Mouse (Mus musculus) liver, adult 2 months (tissue): ENCODE measurements around the gene Mlx. TPM values are rescaled to one million over a fixed set of nuclear protein-coding genes. Genes with fewer than 3 reads are reported as not detected.

Experiments used
- DNase-seq: peaks from one replicate; pipeline ENCODE4 v3.0.0-alpha.2; 2011; ENCODE audit warnings: low read depth, low spot score; ENCODE audit errors: extremely low read depth
- H3K27ac ChIP-seq: fragments of 200-500 bp; replicated peaks from 2 replicates; pipeline ENCODE4 v1.5.1; 2012; ENCODE audit warnings: low read depth, mild to moderate bottlenecking, control low read depth, inconsistent platforms, low read length; ENCODE audit not compliant: insufficient read depth
- H3K27me3 ChIP-seq: fragments of 200-500 bp; 2 replicates; pipeline ENCODE4 v1.6.1; 2012; ENCODE audit warnings: mild to moderate bottlenecking, moderate library complexity, low read length, inconsistent platforms; ENCODE audit not compliant: control insufficient read depth, insufficient read depth
- H3K36me3 ChIP-seq: fragments of 200-500 bp; 2 replicates; pipeline ENCODE4 v1.6.1; 2012; ENCODE audit warnings: low read length, inconsistent platforms; ENCODE audit not compliant: control insufficient read depth, insufficient read depth
- H3K4me1 ChIP-seq: fragments of 200-500 bp; 2 replicates; pipeline ENCODE4 v1.6.1; 2011; ENCODE audit warnings: low read length; ENCODE audit not compliant: control insufficient read depth, insufficient read depth
- H3K4me3 ChIP-seq: fragments of 200-500 bp; 2 replicates; pipeline ENCODE4 v1.5.1; 2011; ENCODE audit warnings: low read depth, mild to moderate bottlenecking, control low read depth, low read length, moderate library complexity; ENCODE audit not compliant: insufficient read depth
- H3K79me2 ChIP-seq: fragments of 200-500 bp; 2 replicates; pipeline ENCODE4 v1.6.1; 2012; ENCODE audit warnings: inconsistent platforms, mild to moderate bottlenecking, low read length, moderate library complexity; ENCODE audit not compliant: control insufficient read depth, insufficient read depth
- H3K9ac ChIP-seq: fragments of 200-500 bp; 2 replicates; pipeline ENCODE4 v1.6.1; 2012; ENCODE audit warnings: low read depth, mild to moderate bottlenecking, control low read depth, inconsistent platforms, low read length
- CTCF ChIP-seq: fragments of 200-500 bp; IDR thresholded peaks from 2 replicates; pipeline ENCODE4 v1.5.1; 2011; ENCODE audit warnings: low read depth, low read length, control low read depth
- POLR2A ChIP-seq: fragments of 200-500 bp; IDR thresholded peaks from 2 replicates; pipeline ENCODE4 v1.6.1; 2011; ENCODE audit warnings: low read length, control low read depth; ENCODE audit not compliant: insufficient read depth; ENCODE audit errors: extremely low read depth
- WGBS: fragments of 180-500 bp; shearing (Covaris S2); methylation state at CpG from one replicate; pipeline ENCODE4 v1.1.7; 2018; 5-methylcytosine and 5-hydroxymethylcytosine counted together
- polyA plus RNA-seq: library from polyadenylated mRNA; depleted of rRNA; stranded (reverse); fragments of >200 nt; gene quantifications from 2 replicates; pipeline ENCODE4 v1.2.3, GENCODE M21; 2012
- total RNA-seq: library from RNA; depleted of rRNA; stranded (reverse); fragments of >200 nt; gene quantifications from 2 replicates; pipeline ENCODE4 v1.2.3, GENCODE M21; 2014

The Mlx gene
- total and polyA plus RNA-seq, 2 experiments = 33.5 to 34.8 TPM

DNA sequence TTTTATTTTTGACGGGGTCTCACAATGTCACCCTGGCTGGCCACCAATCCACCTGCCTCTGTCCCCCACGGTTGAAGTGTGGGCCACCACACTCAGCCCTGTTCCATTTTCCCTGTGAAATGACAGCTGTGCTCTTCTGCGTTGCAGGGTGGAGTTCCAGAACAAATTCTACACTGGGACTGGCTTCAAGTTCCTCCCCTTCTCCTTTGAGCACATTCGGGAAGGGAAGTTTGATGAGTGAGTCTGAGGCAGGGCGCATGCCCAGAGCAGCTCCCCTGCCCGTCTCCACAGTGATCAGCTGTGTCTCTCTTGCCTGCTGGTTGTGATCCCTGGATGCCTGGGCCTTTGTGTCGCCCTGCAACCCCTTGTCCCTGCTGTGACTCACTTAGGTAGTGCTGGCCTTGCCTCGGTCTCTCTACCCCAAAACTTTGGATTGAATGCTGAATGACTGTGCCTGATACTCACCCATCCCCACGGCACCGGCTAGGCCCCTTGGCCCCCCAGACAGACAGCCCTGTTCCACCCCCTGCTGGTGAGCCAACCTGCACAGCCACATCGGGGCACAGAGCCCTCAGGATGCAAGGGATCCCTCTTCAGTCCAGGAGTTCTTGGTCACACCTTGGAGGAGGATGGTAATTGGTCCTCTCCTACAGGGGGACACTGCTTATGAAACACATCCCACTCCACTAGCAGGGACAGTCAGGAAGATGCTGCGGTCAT lies 24.8 kb upstream of the Mlx start:
- peak overlapping the region; percentile 84 for H3K27ac ChIP-seq
- H3K4me3 ChIP-seq = no peak overlapping the region
- WGBS = 73% methylated on average over 12 of the region's 12 CpGs
- peaks cover 31% of the 10 kb centered on the region for H3K4me1 ChIP-seq
- H3K79me2 ChIP-seq = no peaks in the 10 kb centered on the region
- H3K27me3 ChIP-seq = no peaks in the 10 kb centered on the region
- H3K9ac ChIP-seq = no peak overlapping the region
- no peaks in the 10 kb centered on the region for H3K36me3 ChIP-seq
- TF ChIP-seq CTCF = no peak
- no peak for TF ChIP-seq POLR2A
- DNase-seq = no peak

DNA sequence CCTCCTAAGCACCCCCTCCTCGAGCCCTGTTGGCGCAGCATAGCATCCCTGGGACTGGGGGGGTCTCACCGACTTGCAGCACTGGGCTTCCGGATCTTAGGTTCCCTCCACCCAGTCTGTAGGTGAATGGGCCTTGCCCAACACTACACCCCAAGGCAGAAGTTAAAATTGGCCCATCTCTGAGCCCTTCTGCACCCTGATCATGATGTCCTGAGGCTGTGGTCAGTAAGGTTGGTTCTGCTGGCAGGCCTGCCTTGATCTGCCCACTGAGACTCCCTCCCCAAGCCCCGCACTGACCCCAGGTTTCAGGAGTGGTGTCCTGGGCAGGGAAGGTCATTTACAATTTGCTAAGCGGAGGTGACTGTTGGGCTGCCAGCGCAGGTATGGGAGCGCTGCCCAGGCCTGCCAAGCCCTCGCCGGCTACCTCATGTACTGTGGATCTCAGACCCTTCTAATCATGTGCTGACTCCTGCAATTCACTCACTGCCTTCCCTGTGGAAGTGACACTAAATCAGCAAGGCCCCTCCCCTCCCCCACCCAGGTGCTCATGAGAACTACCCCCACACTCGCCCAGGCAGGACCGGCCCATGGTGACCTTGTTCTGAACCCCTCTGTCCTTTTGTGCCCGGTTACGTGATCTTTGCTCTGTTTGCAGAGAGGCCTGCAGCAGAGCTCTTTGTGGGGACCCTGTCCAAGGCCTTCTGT lies 24.0 kb upstream of the Mlx start:
- Histone ChIP-seq H3K27ac (peak overlapping the region; percentile 84), H3K4me3 (no peak overlapping the region), H3K27me3 (no peaks in the 10 kb centered on the region), H3K79me2 (no peaks in the 10 kb centered on the region), H3K9ac (no peak overlapping the region), H3K4me1 (peaks cover 30% of the 10 kb centered on the region), H3K36me3 (no peaks in the 10 kb centered on the region)
- DNase-seq = peak; percentile 91
- WGBS = 29% methylated on average over 14 of the region's 14 CpGs
- TF ChIP-seq POLR2A (no peak), CTCF (no peak)

GRCm38 (mm10) chr11:101063676-101064327 lies 23.3 kb upstream of the Mlx start:
- Histone ChIP-seq H3K9ac (peak overlapping the region; percentile 37), H3K36me3 (no peaks in the 10 kb centered on the region), H3K4me1 (peaks cover 30% of the 10 kb centered on the region), H3K4me3 (no peak overlapping the region), H3K27ac (peak overlapping the region; percentile 84), H3K79me2 (no peaks in the 10 kb centered on the region), H3K27me3 (no peaks in the 10 kb centered on the region)
- no peak for DNase-seq
- WGBS = 4% methylated on average over 12 of the region's 12 CpGs
- TF ChIP-seq CTCF = no peak
- TF ChIP-seq POLR2A = no peak

DNA sequence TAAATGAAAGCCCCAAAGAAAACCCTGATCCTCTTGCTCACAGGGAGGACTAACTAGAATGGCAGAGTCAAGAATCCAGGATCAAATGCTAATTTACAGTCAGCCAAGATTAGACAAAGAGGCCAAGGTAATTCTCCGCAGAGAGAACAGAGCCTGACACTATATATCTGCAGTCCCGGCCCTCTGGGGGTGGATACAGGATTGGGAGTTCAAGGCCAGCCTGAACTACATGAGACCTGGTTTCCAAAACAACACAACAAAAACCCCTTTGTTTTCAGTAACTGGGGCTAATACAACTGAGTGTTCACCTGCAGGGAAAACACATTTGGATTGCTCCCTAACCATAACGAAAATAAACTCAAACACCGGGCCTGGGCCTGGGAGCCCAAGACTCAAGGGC lies 22.6 kb upstream of the Mlx start:
- no peak overlapping the region for H3K4me3 ChIP-seq
- H3K4me1 ChIP-seq = peaks cover 31% of the 10 kb centered on the region
- WGBS = 66% methylated on average over 4 of the region's 4 CpGs
- H3K36me3 ChIP-seq = no peaks in the 10 kb centered on the region
- TF ChIP-seq POLR2A (no peak), CTCF (no peak)
- H3K79me2 ChIP-seq = no peaks in the 10 kb centered on the region
- no peak overlapping the region for H3K9ac ChIP-seq
- no peak for DNase-seq
- peak overlapping the region; percentile 84 for H3K27ac ChIP-seq
- H3K27me3 ChIP-seq = no peaks in the 10 kb centered on the region

DNA sequence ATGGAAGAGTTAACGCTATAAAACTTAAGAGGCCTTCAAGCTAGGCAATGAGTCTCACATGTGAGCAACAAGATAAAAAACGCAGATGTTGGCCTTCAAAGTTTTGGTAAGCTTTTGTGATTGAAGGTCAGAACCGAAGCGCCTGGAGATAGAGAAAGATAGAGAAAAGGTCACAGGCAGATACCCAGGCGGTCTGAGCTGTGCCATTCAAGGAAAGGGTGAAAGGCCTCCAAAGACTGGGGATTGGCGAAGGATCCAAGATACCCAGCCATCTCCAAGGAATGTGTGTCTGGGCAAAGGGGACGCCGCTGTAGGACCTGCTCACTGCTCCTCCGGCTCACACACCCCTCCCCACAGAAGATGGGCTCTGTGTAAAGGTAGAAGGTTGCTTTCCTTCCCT lies 22.1 kb upstream of the Mlx start:
- H3K27ac ChIP-seq = peak overlapping the region; percentile 42
- peak; percentile 34 for DNase-seq
- H3K9ac ChIP-seq = no peak overlapping the region

More for the DNA sequence above, 22.1 kb upstream of the Mlx start:
- WGBS = 70% methylated on average over 9 of the region's 9 CpGs
- TF ChIP-seq POLR2A (no peak), CTCF (no peak)
- no peaks in the 10 kb centered on the region for H3K79me2 ChIP-seq
- H3K4me3 ChIP-seq = no peak overlapping the region
- H3K4me1 ChIP-seq = peaks cover 31% of the 10 kb centered on the region
- H3K27me3 ChIP-seq = no peaks in the 10 kb centered on the region
- H3K36me3 ChIP-seq = no peaks in the 10 kb centered on the region
